Mouse (Mus musculus): ENCODE results near the gene Plppr4. TPM values are rescaled to one million over a fixed set of nuclear protein-coding genes. Genes with fewer than 3 reads are reported as not detected.

The Plppr4 gene
- 0.01 TPM in 2 replicates for polyA plus RNA-seq (2012; rRNA removed)

DNA sequence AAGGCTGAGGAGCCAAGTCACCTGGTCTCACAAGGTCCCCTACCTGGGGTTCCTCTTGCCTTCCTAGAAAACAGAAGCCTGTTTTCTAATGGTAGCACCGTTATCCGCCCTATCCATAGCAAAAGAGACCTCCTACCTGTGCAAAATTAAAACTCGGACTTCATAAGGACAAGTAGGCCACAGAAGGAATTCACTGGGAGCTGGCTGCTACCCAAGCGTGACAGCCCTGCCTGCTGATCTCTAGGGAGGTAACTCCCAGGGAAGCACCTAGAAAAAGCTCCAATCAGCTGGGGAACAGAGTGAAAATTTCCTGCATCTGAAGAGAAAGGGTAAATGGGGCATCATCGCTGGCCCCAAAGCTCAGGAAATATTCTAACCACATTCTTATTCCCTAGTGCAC lies at the start of gene Plppr4:
Plppr4 (minus strand) TSS at position 349 of the 400 bp plus-strand sequence.

Other genes with a start within 250 kb of the Plppr4 start
- gene Plppr5, start 214.0 kb upstream of the Plppr4 start, polyA plus RNA-seq (2012; rRNA removed), result 0.01 TPM in 1 of 2 replicates, not detected in the other

All from liver, embryonic 18 days (tissue).